Mouse (Mus musculus): Measurements from ENCODE around the gene Mcf2l. TPM values are rescaled to one million over a fixed set of nuclear protein-coding genes. Genes with fewer than 3 reads are reported as not detected.

Mcf2l gene
- polyA plus RNA-seq, 1 experiment, result 2.9 TPM

DNA sequence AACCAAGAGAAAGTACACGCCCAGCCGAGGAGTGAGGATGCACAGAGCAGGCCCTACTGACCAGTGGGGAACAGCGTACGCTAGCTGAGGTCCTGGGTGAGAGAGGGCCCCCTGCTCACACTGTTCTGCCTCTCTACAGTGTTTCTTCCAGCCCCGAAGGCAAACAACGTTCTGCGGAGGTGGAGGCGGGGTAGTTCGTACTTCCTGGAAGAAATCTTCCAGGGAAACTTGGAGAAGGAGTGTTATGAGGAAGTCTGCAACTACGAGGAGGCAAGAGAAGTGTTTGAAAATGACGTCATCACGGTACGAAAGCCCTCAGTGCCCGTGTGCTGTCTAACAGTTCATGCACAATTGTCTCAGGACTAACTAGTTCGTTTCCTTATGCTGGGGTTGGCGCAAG lies 189.5 kb downstream of the Mcf2l start:
- Histone ChIP-seq H3K4me1 (ENCODE audit: control insufficient read depth, insufficient read depth, insufficient read length) (no peaks in the 10 kb centered on the region), H3K27me3 (ENCODE audit: control insufficient read depth, insufficient read depth, low read length) (no peaks in the 10 kb centered on the region)

More for the DNA sequence above, 189.5 kb downstream of the Mcf2l start:
- Histone ChIP-seq H3K4me3 (ENCODE audit: extremely low read depth, insufficient read depth, insufficient read length) (no peak overlapping the region), H3K36me3 (ENCODE audit: control insufficient read depth, insufficient read depth, low read length) (no peaks in the 10 kb centered on the region), H3K27ac (ENCODE audit: insufficient read depth, low read length) (no peak overlapping the region)
- 70% methylated on average over 16 of the region's 16 CpGs for WGBS
- DNase-seq (ENCODE audit: low read depth in 1 of 2, low spot score in 2 of 2), result no peak
- no peak for TF ChIP-seq CTCF (IDR thresholded peaks at IDR 0.05; ENCODE audit: extremely low read depth, insufficient read depth, insufficient read length, insufficient replicate concordance)

Other genes starting within 250 kb of the Mcf2l start
- gene Tubgcp3, start 201.6 kb upstream of the Mcf2l start, polyA plus RNA-seq (2012; rRNA removed), result 38.4 and 54.2 TPM in 2 replicates
- 23.2 and 24.4 TPM in 2 replicates for gene Atp11a, start 116.8 kb upstream of the Mcf2l start, polyA plus RNA-seq (2012; rRNA removed)
- gene F7, start 152.2 kb downstream of the Mcf2l start, polyA plus RNA-seq (2012; rRNA removed), result 0.27 and 0.48 TPM in 2 replicates
- gene F10, start 163.5 kb downstream of the Mcf2l start, polyA plus RNA-seq (2012; rRNA removed), result 2.5 and 2.7 TPM in 2 replicates
- gene Proz, start 187.1 kb downstream of the Mcf2l start, polyA plus RNA-seq (2012; rRNA removed), result 0.08 and 0.11 TPM in 2 replicates
- 18.2 TPM in 2 replicates for gene Pcid2, start 231.7 kb downstream of the Mcf2l start, polyA plus RNA-seq (2012; rRNA removed)
- gene Cul4a, start 231.8 kb downstream of the Mcf2l start, polyA plus RNA-seq (2012; rRNA removed), result 31.3 and 31.6 TPM in 2 replicates

All from spleen, adult 2 months (tissue).